Mouse (Mus musculus): ENCODE measurements around the gene Galnt18. TPM values are rescaled to one million over a fixed set of nuclear protein-coding genes. Genes with fewer than 3 reads are reported as not detected.

The Galnt18 gene
- polyA plus RNA-seq (2017; shearing (Covaris generic)), result under 1 TPM in 1 of 2 experiments, not detected in 1; 0.06 TPM

DNA sequence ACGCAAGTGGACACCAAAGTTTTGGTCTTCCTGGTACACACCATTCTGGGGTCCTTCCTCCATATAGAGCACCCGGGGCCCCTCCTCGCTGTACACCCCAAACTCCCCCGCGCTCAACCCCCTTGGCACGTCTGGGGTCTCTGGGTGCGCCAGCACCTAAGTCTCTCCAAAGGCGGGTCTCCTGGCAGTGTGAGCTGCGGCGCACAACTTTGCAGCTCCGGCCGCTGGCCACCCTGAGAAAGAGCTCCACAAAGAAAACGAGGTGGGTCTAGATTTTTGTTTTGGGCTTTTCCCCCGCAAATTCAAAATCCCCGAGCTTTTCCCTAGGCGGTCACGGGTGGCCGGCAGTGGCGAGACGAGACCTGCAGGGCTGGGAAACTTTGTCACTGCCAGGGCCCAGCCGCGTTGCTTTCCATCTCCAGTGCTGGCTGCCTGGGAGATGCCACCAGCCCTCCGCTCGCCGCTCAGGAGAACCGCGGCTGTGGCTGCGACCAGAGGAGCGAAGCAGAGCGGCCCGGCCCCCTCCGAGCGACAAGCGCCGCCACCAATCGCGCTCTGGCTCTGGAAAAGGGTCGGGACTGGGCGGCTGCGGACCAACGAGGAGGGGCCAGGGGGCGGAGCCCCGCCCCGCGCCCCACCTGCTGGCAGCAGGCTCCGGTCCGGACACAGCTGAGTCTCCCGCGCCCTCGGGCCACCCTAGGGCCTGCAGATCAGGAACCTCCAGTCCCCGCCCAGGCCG is at the start of gene Galnt18:
Gene Galnt18, minus strand, starts transcription at position 474 of the 739 bp plus-strand sequence.

Other genes with a start within 250 kb of the Galnt18 start
- 10 to 100 TPM; 61.1 to 73.2 TPM for gene Usp47, start 243.5 kb upstream of the Galnt18 start, polyA plus RNA-seq (2017; shearing (Covaris generic))